Mouse (Mus musculus) v-Abl transformed pro-B cells (cell line): ENCODE measurements around the gene Gm49393.

Experiments
- in situ Hi-C, 2 experiments: fragments of 400-800 bp; cut with MboI; formaldehyde crosslinking; loops; one replicate each; pipeline ENCODE4 v1.15.1; 2025; ENCODE audit not compliant: unreplicated experiment in 2 of 2

Gm49393 gene

GRCm38 (mm10) chr13:60812768-60813167, 122.6 kb downstream of the Gm49393 start:
- in situ Hi-C loops, result no loop called here

DNA sequence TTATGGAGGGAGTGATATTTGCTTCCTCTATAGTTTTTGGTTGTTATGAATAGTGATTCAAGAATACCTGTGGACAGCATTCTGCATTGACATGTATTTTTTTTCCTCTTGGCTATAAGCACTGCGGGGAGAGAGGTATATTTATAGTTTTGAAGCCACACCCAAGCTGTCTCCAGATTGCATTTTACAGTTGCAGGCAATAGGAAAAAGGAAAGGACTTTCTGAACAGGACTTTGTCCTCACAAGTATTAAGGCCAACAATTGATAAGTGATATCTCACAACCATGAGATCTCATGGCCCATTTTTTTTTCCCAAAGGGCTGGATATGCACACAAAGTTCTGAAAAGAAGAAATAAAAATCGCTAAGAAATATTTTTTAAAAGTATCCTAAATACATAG, 125.7 kb downstream of the Gm49393 start:
- in situ Hi-C loops, result no loop called here
